Comparison of ENCODE assay signal across 10 mouse cellular contexts in the genomic region with DNA sequence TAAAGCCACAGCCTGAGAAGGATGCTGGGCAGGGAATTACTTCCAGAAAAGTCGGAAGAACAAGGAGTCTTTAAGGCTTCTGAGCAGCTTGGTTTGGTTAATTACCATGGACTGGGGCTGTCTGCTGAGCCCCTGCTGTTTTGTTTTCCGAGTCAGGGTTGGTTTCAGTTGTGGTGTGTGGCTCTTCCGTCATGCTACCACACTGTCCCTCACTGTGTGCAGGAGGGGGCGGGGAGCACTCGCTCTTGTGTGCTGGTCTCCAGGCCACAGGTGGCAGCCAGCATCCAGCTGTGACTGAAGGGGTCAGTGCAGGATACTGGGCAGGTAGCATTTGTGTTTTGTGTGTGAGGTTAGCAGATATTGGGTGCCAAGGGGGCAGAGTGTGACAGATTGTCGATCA.
DNase-seq lines count a peak whose midpoint lies in the region; ATAC-seq and TF ChIP-seq lines count a peak whose summit lies in the region.
"Had no signal": no experiment of that assay in that cellular context is flagged by ENCODE, and none has a peak within 500 bp of the region (broad histone marks: within the 10 kb centered on the region; RNA-seq: fewer than 3 reads in every experiment).

No protein-coding gene starts in this region.

- TF ChIP-seq CTCF in gastrocnemius, adult 2 months (IDR thresholded peaks at IDR 0.05), result no peak

- peak overlapping the region; percentile 28 for H3K9ac ChIP-seq in embryonic facial prominence, embryonic 11.5 days (replicated peaks; ENCODE audit: low read length)

- DNase-seq in gastrocnemius, adult 2 months, result no peak
- DNase-seq in gastrocnemius, postnatal 25 days, result no peak
- peak; percentile 13 for DNase-seq in A20 (ENCODE audit: low read depth, low spot score)
- no peak for DNase-seq in embryonic facial prominence, embryonic 11.5 days (ENCODE audit: low spot score)
- DNase-seq in adrenal gland, adult (ENCODE audit: inconsistent age in 2 of 2, low spot score in 1 of 2), result no peak
- DNase-seq in adrenal gland, adult 18-20 months (ENCODE audit: low spot score in 2 of 2), result no peak
- DNase-seq in cerebellum, adult 18-20 months, result no peak
- DNase-seq: kidney, adult 9 months had no signal

- no peak for ATAC-seq in embryonic facial prominence, embryonic 11.5 days (replicated peaks; ENCODE audit: insufficient number of reproducible peaks, low FRiP score, low TSS enrichment, low read depth)
- ATAC-seq in megakaryocyte, adult 5-6 weeks (ENCODE audit: poor library complexity, severe bottlenecking), result peak; percentile 76

- no peaks in the 10 kb centered on the region for H3K9me3 ChIP-seq in embryonic facial prominence, embryonic 11.5 days (replicated peaks; ENCODE audit: control insufficient read depth, low read length)

- H3K4me1 ChIP-seq in embryonic facial prominence, embryonic 11.5 days (ENCODE audit: control insufficient read depth, insufficient read depth, low read length), result peaks cover 7% of the 10 kb centered on the region

- no peaks in the 10 kb centered on the region for H3K36me3 ChIP-seq in embryonic facial prominence, embryonic 11.5 days (replicated peaks; ENCODE audit: control insufficient read depth, insufficient read depth, low read depth, low read length)

- no peaks in the 10 kb centered on the region for H3K27me3 ChIP-seq in embryonic facial prominence, embryonic 11.5 days (ENCODE audit: control insufficient read depth, insufficient read depth, low read length)

- 28% methylated on average over 6 of the region's 6 CpGs for WGBS in embryonic facial prominence, embryonic 11.5 days

- intact Hi-C loops in gastrocnemius, adult 2 months (cut with DNase I), result no loop called here

- H3K27ac ChIP-seq in gastrocnemius, adult 2 months, result peak overlapping the region; percentile 78
- no peak overlapping the region; the same call in 1 of the 2 replicates for H3K27ac ChIP-seq in embryonic facial prominence, embryonic 11.5 days (replicated peaks; ENCODE audit: low read depth, low read length)
- H3K27ac ChIP-seq: macrophage had no signal

- H3K4me2 ChIP-seq in embryonic facial prominence, embryonic 11.5 days (ENCODE audit: low read depth, low read length), result no peak overlapping the region

- no peak overlapping the region for H3K4me3 ChIP-seq in gastrocnemius, adult 2 months
- no peak overlapping the region for H3K4me3 ChIP-seq in embryonic facial prominence, embryonic 11.5 days (ENCODE audit: low read depth, low read length)
